Comparison of ENCODE assay signal across 8 mouse cellular contexts in genomic region chr8:121117906-121118305, GRCm38 (mm10). TPM values are rescaled to one million over a fixed set of nuclear protein-coding genes. Genes with fewer than 3 reads are reported as not detected.
DNase-seq lines count a peak whose midpoint lies in the region; ATAC-seq and TF ChIP-seq lines count a peak whose summit lies in the region.
"Had no signal": no experiment of that assay in that cellular context is flagged by ENCODE, and none has a peak within 500 bp of the region (broad histone marks: within the 10 kb centered on the region; RNA-seq: fewer than 3 reads in every experiment).

No protein-coding gene starts in this region.

- no peaks in the 10 kb centered on the region for H3K36me3 ChIP-seq in lung, postnatal 0 days (ENCODE audit: insufficient read depth, low read length)
- no peaks in the 10 kb centered on the region for H3K36me3 ChIP-seq in forebrain, embryonic 11.5 days (ENCODE audit: control insufficient read depth, insufficient read depth, low read length)
- H3K36me3 ChIP-seq in intestine, postnatal 0 days (ENCODE audit: control insufficient read depth, insufficient read depth): no peaks in the 10 kb centered on the region
- H3K36me3 ChIP-seq in stomach, embryonic 14.5 days (ENCODE audit: control insufficient read depth, insufficient read depth, low read length): no peaks in the 10 kb centered on the region

- DNase-seq in lung, postnatal 0 days (ENCODE audit: low spot score): no peak
- no peak for DNase-seq in lung, postnatal 36 days
- no peak for DNase-seq in forebrain, embryonic 11.5 days (ENCODE audit: low spot score)
- no peak for DNase-seq in left cerebral cortex, postnatal 4 days
- DNase-seq in cerebellum, adult 8-10 months: no peak
- DNase-seq: right cerebral cortex, postnatal 14 days had no signal

- TF ChIP-seq CTCF in lung, postnatal 0 days (IDR thresholded peaks at IDR 0.05): no peak
- TF ChIP-seq CTCF in intestine, postnatal 0 days (IDR thresholded peaks at IDR 0.05; ENCODE audit: low read depth): no peak

- peak overlapping the region; percentile 22; the same call in 1 of the 2 replicates for H3K4me2 ChIP-seq in lung, postnatal 0 days (replicated peaks; ENCODE audit: low read depth, low read length)
- 0 out of 2 replicates have a peak overlapping the region, but pooled peaks have one; percentile 9 for H3K4me2 ChIP-seq in forebrain, embryonic 11.5 days (ENCODE audit: low read depth, low read length, severe bottlenecking)
- peak overlapping the region; percentile 91 for H3K4me2 ChIP-seq in intestine, postnatal 0 days (replicated peaks; ENCODE audit: low read depth)
- H3K4me2 ChIP-seq in stomach, embryonic 14.5 days (replicated peaks; ENCODE audit: low read depth, low read length): peak overlapping the region; percentile 84

- no peak overlapping the region for H3K27ac ChIP-seq in lung, postnatal 0 days (ENCODE audit: low read length)
- no peak overlapping the region for H3K27ac ChIP-seq in forebrain, embryonic 11.5 days (ENCODE audit: low read depth, low read length)
- H3K27ac ChIP-seq in intestine, postnatal 0 days (ENCODE audit: low read depth, low read length): no peak overlapping the region
- no peak overlapping the region for H3K27ac ChIP-seq in stomach, embryonic 14.5 days (ENCODE audit: low read length)

- H3K9ac ChIP-seq in lung, postnatal 0 days (replicated peaks; ENCODE audit: low read depth): no peak overlapping the region
- no peak overlapping the region for H3K9ac ChIP-seq in forebrain, embryonic 11.5 days (ENCODE audit: low read length)
- H3K9ac ChIP-seq in intestine, postnatal 0 days (ENCODE audit: low read depth, low read length): no peak overlapping the region
- H3K9ac ChIP-seq in stomach, embryonic 14.5 days (replicated peaks; ENCODE audit: low read depth, low read length): 0 out of 2 replicates have a peak overlapping the region, but pooled peaks have one; percentile 6

- H3K4me3 ChIP-seq in lung, postnatal 0 days (ENCODE audit: low read depth, low read length): peak overlapping the region; percentile 50; the same call in 1 of the 2 replicates
- peak overlapping the region; percentile 40 for H3K4me3 ChIP-seq in forebrain, embryonic 11.5 days (ENCODE audit: low read depth, low read length)
- peak overlapping the region; percentile 50 for H3K4me3 ChIP-seq in intestine, postnatal 0 days (ENCODE audit: low read depth, low read length)
- peak overlapping the region; percentile 43 for H3K4me3 ChIP-seq in stomach, embryonic 14.5 days (ENCODE audit: low read depth, low read length)

- WGBS in lung, postnatal 0 days: 2% methylated on average over 28 of the region's 28 CpGs
- under 1% methylated on average over 28 of the region's 28 CpGs for WGBS in forebrain, embryonic 11.5 days
- 2% methylated on average over 28 of the region's 28 CpGs for WGBS in intestine, postnatal 0 days
- WGBS in stomach, embryonic 14.5 days: under 1% methylated on average over 28 of the region's 28 CpGs

- no peaks in the 10 kb centered on the region for H3K9me3 ChIP-seq in lung, postnatal 0 days (ENCODE audit: low read length)
- no peaks in the 10 kb centered on the region for H3K9me3 ChIP-seq in forebrain, embryonic 11.5 days (ENCODE audit: control insufficient read depth, low read length)
- no peaks in the 10 kb centered on the region for H3K9me3 ChIP-seq in intestine, postnatal 0 days (ENCODE audit: control insufficient read depth)
- H3K9me3 ChIP-seq in stomach, embryonic 14.5 days (ENCODE audit: control insufficient read depth, low read depth, low read length): no peaks in the 10 kb centered on the region

- TF ChIP-seq EP300 in lung, postnatal 0 days (IDR thresholded peaks at IDR 0.05): no peak

- H3K4me1 ChIP-seq in lung, postnatal 0 days (ENCODE audit: insufficient read depth, low read depth, low read length): peaks cover 11% of the 10 kb centered on the region
- H3K4me1 ChIP-seq in forebrain, embryonic 11.5 days (replicated peaks; ENCODE audit: control insufficient read depth, insufficient read depth, low read length): peaks cover 11% of the 10 kb centered on the region; the same call in 1 of the 2 replicates
- no peaks in the 10 kb centered on the region for H3K4me1 ChIP-seq in intestine, postnatal 0 days (replicated peaks; ENCODE audit: control insufficient read depth, insufficient read depth, low read length)
- H3K4me1 ChIP-seq in stomach, embryonic 14.5 days (ENCODE audit: control insufficient read depth, insufficient read depth, low read length): peaks cover 15% of the 10 kb centered on the region

- intact Hi-C loops in left cerebral cortex, postnatal 4 days (cut with DNase I): loop anchor here (5.0 kb wide), 1 partner anchor 274 kb away; no protein-coding TSS in a partner anchor

- peaks cover 93% of the 10 kb centered on the region for H3K27me3 ChIP-seq in lung, postnatal 0 days (replicated peaks; ENCODE audit: insufficient read depth, low read length)
- H3K27me3 ChIP-seq in forebrain, embryonic 11.5 days (ENCODE audit: control insufficient read depth, insufficient read depth, low read length): peaks cover 93% of the 10 kb centered on the region
- peaks cover 97% of the 10 kb centered on the region for H3K27me3 ChIP-seq in intestine, postnatal 0 days (replicated peaks; ENCODE audit: control insufficient read depth, insufficient read depth, low read length)
- H3K27me3 ChIP-seq in stomach, embryonic 14.5 days (ENCODE audit: control insufficient read depth, insufficient read depth, low read length): peaks cover 73% of the 10 kb centered on the region

- no peak for ATAC-seq in lung, postnatal 0 days
- no peak for ATAC-seq in forebrain, embryonic 11.5 days (replicated peaks; ENCODE audit: low FRiP score)
- no peak for ATAC-seq in intestine, postnatal 0 days
- no peak for ATAC-seq in stomach, embryonic 14.5 days (ENCODE audit: insufficient number of reproducible peaks, insufficient read depth, low FRiP score, low read depth)

RNA-seq across cellular contexts. Expression of gene Foxc2, which starts 1.9 kb away (rescaled TPM):
- polyA plus RNA-seq in lung, postnatal 0 days (2015; fragmentation: Nextera tagmentation; extraction: Ambion mirVana): 0.47 and 0.58 TPM in 2 replicates
- 6.1 and 6.3 TPM in 2 replicates for polyA plus RNA-seq in forebrain, embryonic 11.5 days (2014; fragmentation: Nextera tagmentation; extraction: Ambion mirVana)
- polyA plus RNA-seq in intestine, postnatal 0 days (2015; fragmentation: Nextera tagmentation; extraction: Ambion mirVana): 0.48 and 0.60 TPM in 2 replicates
- 0.20 and 0.56 TPM in 2 replicates for polyA plus RNA-seq in stomach, embryonic 14.5 days (2014; fragmentation: Nextera tagmentation; extraction: Ambion mirVana)
- 1 to 10 TPM; 4.3 to 4.4 TPM for total RNA-seq in left cerebral cortex, postnatal 4 days (2021)

RNA-seq across cellular contexts. Expression of gene Mthfsd, which starts 9.7 kb away (rescaled TPM):
- polyA plus RNA-seq in lung, postnatal 0 days (2015; fragmentation: Nextera tagmentation; extraction: Ambion mirVana): 36.1 and 37.7 TPM in 2 replicates
- 52.8 and 58.7 TPM in 2 replicates for polyA plus RNA-seq in forebrain, embryonic 11.5 days (2014; fragmentation: Nextera tagmentation; extraction: Ambion mirVana)
- polyA plus RNA-seq in intestine, postnatal 0 days (2015; fragmentation: Nextera tagmentation; extraction: Ambion mirVana): 24.9 and 25.1 TPM in 2 replicates
- 65.9 and 66.6 TPM in 2 replicates for polyA plus RNA-seq in stomach, embryonic 14.5 days (2014; fragmentation: Nextera tagmentation; extraction: Ambion mirVana)
- total RNA-seq in left cerebral cortex, postnatal 4 days (2021): 10 to 100 TPM; 23.2 to 26.6 TPM

RNA-seq across cellular contexts. Expression of gene Foxl1, which starts 9.8 kb away (rescaled TPM):
- 0.88 and 1.3 TPM in 2 replicates for polyA plus RNA-seq in lung, postnatal 0 days (2015; fragmentation: Nextera tagmentation; extraction: Ambion mirVana)
- polyA plus RNA-seq in forebrain, embryonic 11.5 days (2014; fragmentation: Nextera tagmentation; extraction: Ambion mirVana): 0.39 and 0.81 TPM in 2 replicates
- 2.6 and 2.8 TPM in 2 replicates for polyA plus RNA-seq in intestine, postnatal 0 days (2015; fragmentation: Nextera tagmentation; extraction: Ambion mirVana)
- polyA plus RNA-seq in stomach, embryonic 14.5 days (2014; fragmentation: Nextera tagmentation; extraction: Ambion mirVana): 6.9 and 7.0 TPM in 2 replicates
- under 1 TPM in 1 of 2 experiments, not detected in 1; 0.18 TPM for total RNA-seq in left cerebral cortex, postnatal 4 days (2021)

RNA-seq across cellular contexts. Expression of gene Foxf1, which starts 33.7 kb away (rescaled TPM):
- 156 and 194 TPM in 2 replicates for polyA plus RNA-seq in lung, postnatal 0 days (2015; fragmentation: Nextera tagmentation; extraction: Ambion mirVana)
- 0.17 and 0.91 TPM in 2 replicates for polyA plus RNA-seq in forebrain, embryonic 11.5 days (2014; fragmentation: Nextera tagmentation; extraction: Ambion mirVana)
- polyA plus RNA-seq in intestine, postnatal 0 days (2015; fragmentation: Nextera tagmentation; extraction: Ambion mirVana): 49.8 and 50.1 TPM in 2 replicates
- polyA plus RNA-seq in stomach, embryonic 14.5 days (2014; fragmentation: Nextera tagmentation; extraction: Ambion mirVana): 147 and 163 TPM in 2 replicates
- total RNA-seq in left cerebral cortex, postnatal 4 days (2021): 1 to 10 TPM; 1.7 TPM

Comparison
In these comparisons a context has a peak if more than half of its experiments do, and no peak if none do; other contexts are left out.
1. H3K4me2 ChIP-seq: peak in every context shown above with its lines; median percentile 91 in intestine, postnatal 0 days; 84 in stomach, embryonic 14.5 days; 22 in lung, postnatal 0 days; 9 in forebrain, embryonic 11.5 days.